Mouse (Mus musculus) MEL (cell line): ENCODE data around the gene Spsb1.

Experiments
- CHD1 ChIP-seq: IDR thresholded peaks from 2 replicates; pipeline ENCODE4 v1.6.1; 2012; ENCODE audit warnings: low read depth, mild to moderate bottlenecking, inconsistent platforms, low read length, improper control_type of control experiment
- CHD2 ChIP-seq: IDR thresholded peaks from 2 replicates; pipeline ENCODE4 v1.6.1; 2011; ENCODE audit warnings: low read length, improper control_type of control experiment
- CTCF ChIP-seq, 3 experiments: IDR thresholded peaks in 2 of 3; conservative IDR thresholded peaks in 1 of 3; 2 replicates each; pipeline ENCODE4 v1.5.1; 2011 to 2012; ENCODE audit warnings: low read length in 3 of 3, low read depth in 2 of 3, mild to moderate bottlenecking in 2 of 3, improper control_type of control experiment in 1 of 3, inconsistent platforms in 1 of 3, mixed read lengths in 1 of 3, moderate library complexity in 1 of 3; ENCODE audit not compliant: control insufficient read depth in 1 of 3, insufficient read depth in 1 of 3, poor library complexity in 1 of 3, severe bottlenecking in 1 of 3
- EP300 ChIP-seq, 2 experiments: IDR thresholded peaks; 2 replicates each; pipeline ENCODE4 v1.6.1; 2011; ENCODE audit warnings: improper control_type of control experiment in 2 of 2, low read length in 2 of 2, low read depth in 1 of 2, mild to moderate bottlenecking in 1 of 2
- JUND ChIP-seq: IDR thresholded peaks from 2 replicates; pipeline ENCODE4 v1.6.1; 2011; ENCODE audit warnings: low read depth, mild to moderate bottlenecking, improper control_type of control experiment, low read length
- MAFK ChIP-seq: IDR thresholded peaks from 2 replicates; pipeline ENCODE4 v1.6.1; 2011; ENCODE audit warnings: low read depth, mild to moderate bottlenecking, low read length, improper control_type of control experiment, borderline replicate concordance
- MXI1 ChIP-seq: IDR thresholded peaks from 2 replicates; pipeline ENCODE4 v1.6.1; 2011; ENCODE audit warnings: mild to moderate bottlenecking, low read depth, low read length, improper control_type of control experiment
- MYC ChIP-seq: IDR thresholded peaks from 2 replicates; pipeline ENCODE4 v1.6.1; 2011; ENCODE audit warnings: low read depth, mild to moderate bottlenecking, low read length, improper control_type of control experiment, moderate library complexity
- NELFE ChIP-seq: IDR thresholded peaks from 2 replicates; pipeline ENCODE4 v1.6.1; 2011; ENCODE audit warnings: low read depth, low read length, improper control_type of control experiment
- POLR2A ChIP-seq, 2 experiments: IDR thresholded peaks; 2 replicates each; pipeline ENCODE4 v1.6.1; 2011 to 2012; ENCODE audit warnings: low read length in 2 of 2, mild to moderate bottlenecking in 2 of 2, control low read depth in 1 of 2, improper control_type of control experiment in 1 of 2, low read depth in 1 of 2, moderate library complexity in 1 of 2; ENCODE audit not compliant: control insufficient read depth in 1 of 2, insufficient read depth in 1 of 2, poor library complexity in 1 of 2
- SIN3A ChIP-seq: IDR thresholded peaks from 2 replicates; pipeline ENCODE4 v1.6.1; 2012; ENCODE audit warnings: low read length, improper control_type of control experiment, inconsistent platforms
- TBP ChIP-seq: IDR thresholded peaks from 2 replicates; pipeline ENCODE4 v1.8.0; 2011; ENCODE audit warnings: low read depth, low read length, improper control_type of control experiment
- ZNF384 ChIP-seq: IDR thresholded peaks from 2 replicates; pipeline ENCODE4 v1.6.1; 2012; ENCODE audit warnings: low read depth, mild to moderate bottlenecking, inconsistent platforms, low read length, improper control_type of control experiment

DNA sequence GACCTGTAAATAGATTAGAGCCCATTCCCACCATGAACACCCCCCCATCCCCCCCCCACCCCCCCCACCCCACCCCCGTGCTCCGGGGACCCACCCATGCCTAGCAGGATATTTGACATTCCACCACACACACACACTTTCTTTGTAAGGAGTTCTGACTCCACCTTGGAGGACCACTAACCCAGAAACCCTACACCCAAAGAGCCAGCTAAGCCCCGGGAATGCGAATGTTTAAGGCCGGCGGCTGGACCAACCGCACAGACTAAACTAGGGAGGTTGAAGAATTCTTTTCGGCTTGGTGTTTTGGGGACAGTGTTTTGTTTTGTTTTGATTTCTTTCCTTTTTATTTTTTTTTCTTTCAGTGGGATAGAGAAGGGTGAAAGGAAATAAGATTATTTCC is 16.1 kb downstream of the Spsb1 start:
- no peak for TF ChIP-seq JUND
- TF ChIP-seq CTCF (IDR thresholded peaks at IDR 0.05 in 2 of 3, conservative IDR thresholded peaks at IDR 0.05 in 1 of 3; ENCODE audit: control insufficient read depth in 1 of 3, insufficient read depth in 1 of 3, low read depth in 2 of 3, low read length in 3 of 3, poor library complexity in 1 of 3, severe bottlenecking in 1 of 3) = no peak
- no peak for TF ChIP-seq POLR2A (IDR thresholded peaks at IDR 0.05; ENCODE audit: control insufficient read depth in 1 of 2, insufficient read depth in 1 of 2, low read depth in 1 of 2, low read length in 2 of 2, poor library complexity in 1 of 2)
- TF ChIP-seq SIN3A = no peak
- no peak for TF ChIP-seq CHD2
- TF ChIP-seq MYC = no peak
- TF ChIP-seq EP300 (IDR thresholded peaks at IDR 0.05; ENCODE audit: low read depth in 1 of 2, low read length in 2 of 2) = no peak
- TF ChIP-seq CHD1 = no peak
- no peak for TF ChIP-seq MXI1
- no peak for TF ChIP-seq ZNF384
- no peak for TF ChIP-seq TBP
- no peak for TF ChIP-seq MAFK
- no peak for TF ChIP-seq NELFE
